Mouse (Mus musculus): Measurements from ENCODE around the gene Arrdc2.

Gene Arrdc2

DNA sequence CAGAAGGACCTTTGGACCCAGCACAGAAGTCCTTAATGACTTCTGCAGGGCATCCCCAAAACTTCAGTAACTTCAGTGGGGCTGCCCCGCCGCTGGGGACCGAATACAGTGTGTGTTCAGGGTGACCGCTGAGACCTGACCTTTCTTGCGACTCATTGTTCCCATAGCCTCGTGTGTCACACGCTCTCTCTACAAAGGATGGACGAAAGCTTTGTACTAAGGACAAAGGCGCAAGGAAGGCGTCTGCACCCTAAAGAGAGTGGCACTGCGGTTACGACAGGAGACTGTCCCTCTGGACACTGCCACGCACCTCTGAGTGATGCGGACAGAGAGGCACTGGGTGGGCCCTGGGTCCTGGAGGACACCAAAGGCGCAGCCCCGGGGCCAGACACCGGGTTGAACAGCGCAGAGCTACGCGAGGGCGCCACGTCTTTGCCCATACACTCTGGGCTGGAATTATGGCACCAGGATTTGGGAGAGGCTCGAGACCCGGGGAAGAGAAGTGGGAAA, 25.2 kb upstream of the Arrdc2 start:
- in situ Hi-C loops (cut with MboI, MseI), result no loop called here

DNA sequence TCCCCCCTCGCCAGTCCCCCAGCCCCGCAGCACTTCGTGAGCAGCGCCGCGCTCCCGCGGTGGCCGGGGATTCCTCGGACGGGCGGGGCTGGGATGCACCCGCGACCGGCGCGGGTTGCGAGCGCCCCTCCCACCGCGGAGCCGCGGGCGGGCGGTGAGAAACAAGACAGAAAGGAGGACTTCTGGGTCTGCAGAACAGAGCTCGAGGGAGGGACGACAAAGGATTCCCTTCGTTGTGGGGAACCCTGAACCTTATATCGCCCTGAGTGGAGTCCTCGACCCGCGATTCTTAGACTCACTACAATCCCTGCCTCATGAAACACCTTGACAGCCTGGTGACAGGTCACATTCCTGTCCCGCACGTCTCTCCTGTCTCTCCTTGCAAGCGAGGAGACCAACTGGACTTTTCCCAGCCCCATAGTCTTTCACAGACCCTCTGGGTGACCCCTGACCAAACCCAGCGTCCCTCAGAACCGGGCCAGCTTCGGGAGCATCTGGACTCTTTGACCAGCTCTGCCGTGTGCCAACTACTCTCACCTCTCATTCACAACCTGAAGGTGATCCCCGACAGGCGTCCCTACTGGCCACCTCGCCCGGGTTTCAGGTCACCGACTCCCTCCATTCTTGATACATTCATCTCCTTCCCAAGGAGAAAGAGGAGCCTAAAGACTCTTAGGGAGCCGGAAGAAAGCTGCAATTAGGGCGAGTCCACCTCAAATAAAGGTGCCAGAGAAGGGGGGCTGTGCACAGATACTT, 24.6 kb upstream of the Arrdc2 start:
- in situ Hi-C loops (cut with MboI, MseI), result no loop called here

DNA sequence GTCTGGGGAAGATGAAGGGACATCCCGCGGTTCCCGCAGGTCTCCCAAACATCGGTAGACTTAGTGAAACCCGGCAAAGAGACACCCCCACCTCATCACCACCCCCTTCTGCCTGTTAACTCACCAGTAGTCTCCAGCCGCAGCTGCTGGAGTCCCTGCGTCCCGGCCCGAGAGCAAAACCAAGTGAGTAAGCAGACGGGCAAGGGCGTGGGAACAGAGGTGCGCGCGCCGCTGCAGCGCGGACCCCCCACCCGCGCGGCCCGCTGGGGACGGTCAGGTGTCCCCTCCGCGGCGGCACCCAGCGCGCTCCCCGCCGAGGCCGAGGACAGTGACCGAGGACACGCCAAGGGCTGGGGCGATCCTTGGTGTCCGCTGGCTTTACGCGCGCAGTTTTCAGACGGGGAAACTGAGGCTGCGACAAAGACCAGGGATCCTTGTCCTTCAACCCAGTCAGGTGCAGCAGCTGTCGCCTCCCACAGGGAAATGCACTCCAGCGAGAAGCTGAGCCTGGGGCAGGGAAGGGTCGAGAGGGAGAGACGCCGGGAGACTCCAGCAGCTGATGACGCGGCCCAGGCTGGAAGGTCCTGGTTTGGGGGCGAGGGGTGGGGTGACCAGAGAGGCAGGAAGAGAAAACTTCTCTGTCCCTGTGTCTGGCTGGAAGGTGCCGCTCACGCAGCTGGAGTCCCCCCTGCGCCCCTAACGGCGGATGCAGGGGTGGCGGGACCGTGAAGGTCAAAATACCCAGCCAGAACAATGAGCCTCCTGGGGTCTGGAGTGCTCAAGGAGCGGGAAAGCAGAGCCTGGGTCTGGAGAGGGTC, 23.5 kb upstream of the Arrdc2 start, which contains the start of gene Kcnn1:
Gene Kcnn1 (minus strand): TSS at position 435 of the 818 bp plus-strand sequence.
- in situ Hi-C loops (cut with MboI, MseI), result no loop called here

DNA sequence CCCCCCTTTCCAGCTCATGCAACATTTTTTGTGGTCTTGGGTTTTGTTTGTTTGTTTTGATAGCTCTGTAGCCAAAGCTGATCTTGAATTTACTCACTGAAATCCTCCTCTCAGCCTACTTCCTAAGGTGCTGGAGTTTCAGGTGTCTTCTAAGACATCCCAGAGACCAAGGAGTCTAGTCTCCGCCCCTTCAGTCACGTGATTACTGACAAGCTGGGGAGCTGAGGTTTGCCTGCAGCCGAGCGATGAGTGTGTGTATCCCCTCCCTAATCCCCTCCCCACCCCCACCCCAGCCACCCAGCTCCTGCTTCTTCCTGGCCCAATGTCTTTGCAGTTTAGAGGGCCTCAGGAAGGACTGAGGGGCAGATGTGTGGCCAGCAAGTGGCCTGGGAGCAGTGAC, 18.0 kb upstream of the Arrdc2 start:
- in situ Hi-C loops (cut with MboI, MseI), result no loop called here

DNA sequence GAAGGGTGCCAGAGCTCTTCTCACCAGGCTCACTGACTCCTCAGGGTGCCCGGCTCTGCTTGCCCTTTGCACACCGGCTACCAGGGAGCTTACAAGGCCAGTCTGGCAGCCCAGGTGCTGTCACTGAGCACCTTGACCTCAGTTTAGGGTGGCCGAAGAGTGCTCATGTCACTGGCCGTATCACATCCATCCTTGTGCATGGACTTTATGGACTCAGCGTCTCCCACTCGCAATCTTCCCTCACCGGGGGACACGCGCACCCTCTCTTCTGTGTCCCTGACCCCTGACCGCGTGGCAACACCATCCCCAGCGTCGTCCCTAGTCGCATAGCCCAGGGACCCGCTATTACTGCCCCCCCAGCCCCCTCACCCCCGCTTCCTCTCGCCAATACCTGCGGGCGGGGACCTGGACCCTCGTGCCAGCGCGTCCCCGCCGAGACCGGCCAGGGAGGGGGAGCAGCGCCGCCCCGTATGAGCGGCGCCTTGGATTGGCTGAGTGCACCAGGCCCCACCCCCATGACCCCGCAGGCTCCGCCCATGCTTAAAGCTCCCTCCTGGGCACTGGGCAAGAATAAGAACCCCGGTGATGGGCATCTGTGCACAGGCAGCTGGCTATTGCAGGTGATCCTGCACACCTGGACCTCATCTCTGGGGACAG, 17.1 kb upstream of the Arrdc2 start:
- in situ Hi-C loops (cut with MboI, MseI), result no loop called here

DNA sequence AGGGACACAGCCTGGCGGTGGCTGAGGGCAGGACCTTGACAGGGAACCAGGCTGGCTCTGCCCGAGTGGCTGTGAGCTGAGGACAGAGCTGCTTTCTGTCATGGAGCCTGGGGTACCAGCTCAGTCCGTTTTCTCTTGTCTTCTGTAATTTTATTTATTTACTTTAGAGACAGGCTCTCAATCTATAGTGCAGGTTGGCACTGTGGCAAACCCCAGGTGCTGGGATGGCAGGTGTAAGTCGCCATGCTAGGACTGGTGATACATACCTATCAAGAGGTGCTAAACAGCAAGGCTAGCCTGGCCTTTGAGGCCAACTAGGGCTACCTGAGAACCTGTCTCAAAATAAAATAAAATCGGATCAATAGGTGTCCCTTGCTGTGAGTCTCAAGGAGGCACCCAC, 16.5 kb upstream of the Arrdc2 start:
- in situ Hi-C loops (cut with MboI, MseI), result no loop called here

- in situ Hi-C loops (cut with MboI, MseI), result no loop called here
Observed at GRCm38 (mm10) chr8:70853863-70854262, 14.3 kb upstream of the Arrdc2 start.

DNA sequence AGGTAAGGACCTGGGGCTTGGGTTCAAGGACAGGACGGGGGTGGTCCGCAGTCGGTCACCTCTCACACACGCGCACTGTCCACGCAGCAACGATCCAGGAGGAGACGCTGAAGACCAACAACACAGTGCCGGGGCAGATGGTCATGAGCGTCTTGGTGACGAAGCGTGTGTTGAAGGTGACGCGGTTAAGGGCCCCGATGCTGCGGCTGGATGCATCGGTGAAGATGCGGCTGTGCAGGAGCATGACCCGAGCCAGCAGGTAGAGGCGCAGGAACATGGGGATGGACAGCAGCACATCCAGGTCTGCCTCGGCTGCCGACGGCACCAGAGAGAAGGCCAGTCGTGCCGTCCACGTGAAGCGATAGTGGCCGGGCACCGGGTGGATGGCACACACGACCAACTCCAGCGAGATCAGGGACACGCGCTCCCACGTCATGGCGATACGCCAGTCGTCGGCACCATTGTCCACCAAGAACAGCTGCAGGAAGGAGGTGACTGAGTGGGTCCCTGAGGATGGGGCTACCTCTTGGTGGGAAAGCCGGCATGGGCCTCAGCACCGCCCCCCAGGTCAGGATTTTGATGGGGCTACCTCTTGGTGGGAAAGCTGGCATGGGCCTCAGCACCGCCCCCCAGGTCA, 13.2 kb upstream of the Arrdc2 start:
- in situ Hi-C loops (cut with MboI, MseI), result no loop called here

DNA sequence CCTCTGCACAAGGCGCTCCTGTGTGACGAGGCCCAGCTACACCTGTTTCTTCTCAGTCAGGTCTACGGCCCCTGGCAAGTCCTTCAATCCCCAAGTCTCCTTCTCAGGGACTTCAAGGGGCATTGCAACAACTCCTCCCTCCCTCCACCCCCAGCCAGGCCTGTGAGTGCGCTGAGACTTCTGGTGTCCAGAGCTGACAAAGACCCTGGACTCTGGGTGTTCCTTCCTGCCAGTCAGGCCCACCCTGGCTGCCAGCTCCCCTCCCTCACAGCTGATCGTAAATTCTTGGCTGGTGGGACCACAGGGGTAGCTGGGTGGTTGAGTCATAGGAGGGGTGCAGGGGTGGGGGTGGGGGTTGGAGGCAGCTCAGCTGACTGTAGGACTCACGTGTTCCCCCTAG, 12.3 kb upstream of the Arrdc2 start:
- in situ Hi-C loops (cut with MboI, MseI), result no loop called here

DNA sequence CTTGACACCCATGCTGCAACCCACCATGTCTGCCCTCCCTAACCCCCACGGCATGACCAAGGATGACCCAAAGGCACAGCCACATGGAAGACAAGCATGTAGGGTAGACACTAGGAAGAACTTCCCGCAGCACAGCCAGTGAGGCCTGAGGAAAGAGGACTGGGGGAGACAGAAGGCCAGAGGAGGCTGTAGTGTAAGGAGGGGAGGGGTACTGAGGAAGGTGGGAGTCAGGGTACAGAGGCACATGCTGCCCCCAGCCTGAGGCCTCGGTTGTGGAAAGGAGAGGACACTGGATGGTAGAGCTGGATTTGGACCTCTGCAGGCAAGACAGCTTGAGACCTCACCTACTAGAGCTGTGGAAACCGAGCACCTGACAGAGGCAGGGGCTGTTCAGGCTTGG, 11.4 kb upstream of the Arrdc2 start:
- in situ Hi-C loops (cut with MboI, MseI), result no loop called here

- in situ Hi-C loops (cut with MboI, MseI), result no loop called here
Observed at GRCm38 (mm10) chr8:70850132-70850845, 10.8 kb upstream of the Arrdc2 start.

DNA sequence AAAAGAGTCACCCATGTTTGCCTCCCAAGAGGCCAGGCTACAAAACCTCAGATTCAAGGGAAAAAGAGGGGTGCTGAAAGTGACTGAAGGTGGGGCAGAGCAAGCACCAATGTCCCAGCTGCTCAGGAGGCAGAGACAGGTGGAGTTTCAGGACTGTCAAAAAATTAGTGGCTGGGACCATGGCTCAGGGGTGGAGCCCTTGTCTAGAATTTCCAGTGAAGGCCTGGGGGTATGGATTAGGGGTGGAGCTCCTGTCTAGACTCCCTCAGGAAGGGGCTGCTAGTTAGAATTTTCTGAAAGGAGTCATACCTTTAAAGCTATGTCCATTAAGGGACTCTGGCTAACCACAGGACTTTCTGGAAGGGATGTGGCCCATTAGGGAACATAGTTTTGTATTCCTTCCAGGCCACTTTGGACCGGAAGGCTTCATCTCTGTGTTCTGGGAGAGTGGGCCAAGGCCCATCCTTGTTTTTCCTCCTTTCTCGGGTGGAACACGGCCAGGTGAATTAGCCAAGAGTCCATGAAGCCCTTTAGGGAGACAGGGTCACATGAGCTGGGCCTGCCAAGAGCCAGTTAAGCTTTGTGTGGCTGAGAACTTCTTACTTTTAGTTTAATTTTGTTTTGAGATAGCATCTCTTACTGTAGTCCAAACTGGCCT, 9.9 kb upstream of the Arrdc2 start:
- in situ Hi-C loops (cut with MboI, MseI), result no loop called here

DNA sequence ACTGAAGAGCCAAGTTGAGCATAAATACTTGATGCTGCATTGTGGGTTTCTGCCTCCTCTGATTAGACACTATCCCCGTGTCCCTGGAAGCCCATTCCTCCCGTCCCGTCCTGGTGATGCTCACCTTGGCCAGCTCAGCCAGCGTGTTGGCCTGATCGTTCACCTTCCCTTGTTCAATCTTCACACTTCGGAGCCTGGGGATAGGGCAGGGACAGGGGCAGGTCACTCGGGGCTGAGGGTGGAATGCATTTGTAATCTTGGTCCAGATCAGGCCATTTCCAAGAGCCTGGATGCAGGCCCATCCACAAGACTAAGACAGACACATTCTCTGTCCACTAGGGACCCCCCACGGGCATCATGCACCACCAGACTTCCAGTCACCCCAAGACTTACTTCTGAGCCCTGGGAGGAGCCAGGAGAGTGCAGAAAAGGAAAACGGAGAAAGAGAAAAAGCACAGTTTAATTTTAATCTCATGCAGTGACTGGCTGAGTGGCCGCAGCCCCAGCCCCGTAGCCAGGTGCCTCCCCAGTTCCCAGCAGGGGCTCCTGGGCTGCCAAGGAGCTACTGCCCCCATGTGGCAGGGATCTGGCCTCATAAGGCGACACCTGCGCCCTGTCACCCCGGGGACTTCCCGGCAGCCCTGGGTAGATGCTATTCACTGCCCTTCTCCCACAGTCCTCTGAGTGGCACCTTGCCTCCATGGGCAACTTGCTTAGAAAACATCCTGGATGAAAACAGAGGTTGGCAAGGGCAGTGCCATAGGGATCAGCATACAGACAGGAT, 7.0 kb upstream of the Arrdc2 start:
- in situ Hi-C loops (cut with MboI, MseI), result no loop called here

DNA sequence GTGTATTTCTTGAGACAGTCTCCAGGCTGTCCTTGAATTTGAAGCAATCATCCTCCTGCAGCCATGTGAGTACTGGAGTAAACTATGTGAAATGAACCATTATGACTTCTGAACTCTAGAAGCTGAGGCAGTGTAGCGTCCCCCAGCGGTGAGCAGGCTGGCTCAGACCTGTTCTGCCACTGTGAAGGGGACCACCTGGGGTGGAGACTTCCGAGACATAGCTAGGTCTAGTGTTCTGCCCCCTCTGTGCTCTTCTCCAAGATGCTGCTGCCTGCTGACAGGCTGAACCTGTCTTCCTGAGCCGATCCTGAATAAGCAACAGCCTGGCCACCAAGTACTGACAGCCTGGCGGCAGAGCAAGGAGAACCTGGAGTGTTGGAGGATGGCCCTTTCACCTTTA, 5.6 kb upstream of the Arrdc2 start:
- in situ Hi-C loops (cut with MboI, MseI), result no loop called here

DNA sequence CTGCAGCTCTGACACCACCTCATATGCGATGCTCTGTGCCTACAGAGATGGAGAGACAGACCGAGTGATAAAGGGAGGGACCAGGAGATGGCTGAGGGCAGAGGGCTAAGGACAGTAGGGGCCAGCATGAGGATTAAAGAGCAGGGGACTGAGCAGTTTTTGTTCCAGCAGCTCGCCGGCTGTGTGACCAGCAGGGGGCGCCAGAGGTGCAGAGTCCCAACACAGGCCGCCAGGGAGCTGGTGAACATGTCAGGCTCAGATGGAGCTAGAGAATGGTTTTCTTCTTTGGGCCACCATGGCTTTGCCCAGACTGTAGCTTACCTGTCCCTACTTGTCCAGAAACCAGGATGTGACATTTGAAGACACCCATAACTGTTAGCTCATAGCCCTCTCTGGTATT, 5.0 kb upstream of the Arrdc2 start:
- in situ Hi-C loops (cut with MboI, MseI), result loop anchor here (5.0 kb wide), 2 partner anchors 77 to 127 kb away; partner anchors contain the start of gene Gm3336 (in 1 of the 2)

DNA sequence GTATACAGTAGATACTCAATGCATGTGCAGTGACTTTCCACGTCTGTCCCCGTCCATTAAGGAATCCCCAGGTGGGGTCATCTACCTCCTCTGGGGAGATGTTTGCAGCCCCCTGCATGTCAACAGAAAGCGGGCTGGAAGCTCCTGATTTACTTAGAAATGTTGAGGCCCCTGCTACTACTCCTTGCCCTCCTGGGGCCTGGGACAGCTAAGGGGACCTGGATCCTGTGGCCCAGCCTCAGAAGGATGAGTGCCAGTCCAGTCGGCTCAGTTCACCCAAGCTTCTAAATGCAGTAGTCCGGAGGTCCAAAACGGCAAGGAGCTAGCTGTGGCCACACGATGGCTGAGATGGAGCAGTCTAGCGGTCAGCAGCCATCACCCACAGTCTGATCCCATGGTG, 4.4 kb upstream of the Arrdc2 start:
- in situ Hi-C loops (cut with MboI, MseI), result loop anchor here (5.0 kb wide), 2 partner anchors 77 to 127 kb away; partner anchors contain the start of gene Gm3336 (in 1 of the 2)

- in situ Hi-C loops (cut with MboI, MseI), result loop anchor here (5.0 kb wide), 2 partner anchors 76 to 126 kb away; partner anchors contain the start of gene Gm3336 (in 1 of the 2)
Observed at GRCm38 (mm10) chr8:70843214-70843773, 3.8 kb upstream of the Arrdc2 start.

- in situ Hi-C loops (cut with MboI, MseI), result loop anchor here (5.0 kb wide), 2 partner anchors 75 to 125 kb away; partner anchors contain the start of gene Gm3336 (in 1 of the 2)
Observed at GRCm38 (mm10) chr8:70842484-70842883, 3.0 kb upstream of the Arrdc2 start.

Data from T-helper 17 cell (primary cell).